Mouse (Mus musculus): Measurements from ENCODE around the gene Parvb.

- TF ChIP-seq CTCF (IDR thresholded peaks at IDR 0.05; ENCODE audit: low read depth) = no peak
- no peak for TF ChIP-seq EP300 (IDR thresholded peaks at IDR 0.05; ENCODE audit: low read depth)
Observed at GRCm38 (mm10) chr15:84214476-84214875, 17.4 kb upstream of the Parvb start.

All from heart, postnatal 0 days (tissue).